Mouse (Mus musculus): ENCODE results near the gene Ttll5.
A peak's percentile ranks its signal among the peaks of the same experiment; 100 is the strongest.

Gene Ttll5

DNA sequence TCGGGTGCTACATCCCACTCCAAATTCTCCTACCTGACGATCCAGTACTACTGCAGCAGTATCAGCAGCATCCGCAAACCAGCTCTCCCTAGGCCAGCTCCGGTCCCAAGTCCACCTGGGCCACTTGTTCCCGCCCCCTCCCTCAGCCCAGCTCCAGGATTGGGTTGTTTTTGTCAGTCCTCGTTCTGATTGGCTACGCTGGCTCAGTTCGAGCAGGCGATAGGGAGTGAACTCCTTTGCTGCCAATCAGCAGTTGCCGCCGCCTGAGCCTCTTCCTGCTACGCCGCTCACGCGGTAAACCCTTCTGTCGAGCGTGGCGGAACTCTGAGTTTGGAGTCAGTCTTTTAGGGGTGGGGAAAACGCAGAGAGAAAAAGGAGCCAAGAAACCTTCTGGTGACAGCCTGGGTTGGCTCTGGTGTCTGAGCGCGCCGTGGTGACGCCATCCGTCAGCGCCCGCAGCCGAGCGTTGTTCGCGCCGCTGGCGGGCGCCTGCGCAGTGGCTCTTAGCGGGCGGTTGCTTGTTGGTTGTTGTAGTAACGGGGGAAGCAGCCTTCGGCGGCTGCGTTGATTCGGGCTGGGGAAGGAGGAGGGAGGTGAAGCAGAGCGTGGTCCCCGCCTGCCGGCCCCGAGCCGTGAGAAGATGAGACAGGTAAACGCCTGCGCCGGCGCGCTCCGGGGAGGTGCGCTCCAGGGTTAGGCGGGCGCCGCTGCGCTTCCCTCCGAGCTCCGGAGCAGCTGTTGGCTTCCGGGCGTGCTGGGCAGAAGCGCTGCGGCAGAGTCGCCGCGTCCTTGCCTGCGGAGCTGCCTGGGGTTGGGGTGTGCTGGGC lies at the start of gene Ttll5, which contains the start of gene Erg28:
Gene Ttll5, plus strand, starts transcription at position 222 of the 827 bp plus-strand sequence.
Gene Erg28, minus strand, starts transcription at position 113 of the 827 bp plus-strand sequence.
- DNase-seq (ENCODE audit: low spot score), result peak; percentile 81

DNA sequence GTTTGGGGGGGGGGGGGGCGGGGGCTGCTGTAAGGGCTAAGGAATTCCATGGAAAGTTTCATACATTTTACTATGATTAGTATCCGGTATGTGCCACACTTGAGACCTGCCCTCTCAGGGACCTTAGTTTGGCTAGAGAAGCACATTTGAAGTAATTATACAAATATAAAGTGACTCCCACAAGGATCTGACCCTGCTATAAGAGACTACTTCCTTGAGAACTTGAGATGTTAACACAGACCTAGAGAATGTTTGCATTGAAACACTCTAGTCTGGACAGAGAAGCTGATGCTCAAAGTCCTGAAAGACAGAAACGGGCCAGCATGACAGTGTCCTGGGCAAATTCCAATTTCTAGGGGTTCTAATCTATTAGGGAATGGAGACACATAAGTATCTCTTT lies 45.5 kb upstream of the Ttll5 start:
- DNase-seq (ENCODE audit: low spot score), result no peak

- DNase-seq (ENCODE audit: low spot score), result no peak
These were observed 44.8 kb upstream of the Ttll5 start for GRCm38 (mm10) chr12:85779707-85780106.

DNA sequence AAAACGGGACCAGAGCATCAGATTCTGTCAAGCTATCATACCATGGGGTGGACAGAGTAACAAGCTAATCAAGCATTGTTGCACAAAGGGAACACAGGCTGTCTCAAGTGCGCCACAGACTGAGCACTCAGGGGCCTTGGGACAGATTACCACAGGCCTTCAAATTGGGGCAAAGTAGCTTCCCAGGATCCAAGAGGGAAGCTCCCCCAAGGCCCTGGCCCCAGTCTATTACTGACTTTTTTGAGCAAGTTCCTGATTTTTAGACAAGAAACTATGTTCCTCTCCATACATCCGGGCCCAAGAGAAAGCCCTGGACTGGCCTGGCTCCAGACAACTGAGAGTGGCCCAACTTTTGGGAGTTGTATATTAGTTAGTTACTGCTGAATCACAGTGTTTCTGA lies 42.9 kb upstream of the Ttll5 start:
- DNase-seq (ENCODE audit: low spot score), result no peak

DNA sequence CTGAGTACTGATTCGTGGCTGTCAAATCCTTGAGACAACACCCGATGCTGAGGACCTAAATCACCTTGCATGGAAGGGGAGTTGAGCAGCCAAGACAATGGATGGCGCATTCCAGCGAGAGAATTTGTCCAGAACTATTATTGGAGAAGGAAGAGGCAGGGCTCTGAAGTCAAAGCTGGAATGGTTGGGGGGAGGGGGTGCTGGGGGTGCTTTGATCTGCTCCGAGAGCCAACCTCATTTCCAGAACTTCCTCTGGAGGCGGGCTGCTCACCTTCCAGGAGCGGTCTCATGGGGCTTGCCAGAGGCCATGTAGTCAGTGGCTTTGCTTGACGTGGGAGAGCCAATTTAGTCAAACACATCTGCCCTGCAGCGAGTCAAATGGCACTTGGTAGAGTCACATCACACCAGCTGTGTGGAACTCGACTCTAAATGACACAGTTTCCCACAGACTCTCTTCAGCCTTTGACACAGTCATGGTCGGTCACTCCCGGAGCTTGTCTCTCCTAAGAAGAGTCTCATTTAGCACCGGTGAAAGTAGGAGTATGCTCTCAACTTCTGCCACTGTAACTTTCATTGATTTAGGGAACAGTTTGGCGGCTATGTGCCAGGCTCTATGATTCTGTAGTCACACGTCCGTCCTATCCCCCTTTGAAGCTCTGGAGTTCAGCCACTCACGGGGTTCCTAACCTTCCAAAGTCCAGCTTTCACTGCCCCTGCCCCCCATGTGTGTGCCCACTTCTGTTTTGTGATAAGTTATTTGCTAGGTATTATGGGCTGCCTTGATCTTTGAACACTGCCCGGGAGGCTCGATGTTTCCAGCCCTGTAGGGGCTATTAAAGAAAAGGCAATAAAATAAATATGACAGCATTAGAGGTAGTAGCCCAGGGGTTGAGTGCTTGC lies 39.3 kb upstream of the Ttll5 start:
- DNase-seq (ENCODE audit: low spot score), result no peak

DNA sequence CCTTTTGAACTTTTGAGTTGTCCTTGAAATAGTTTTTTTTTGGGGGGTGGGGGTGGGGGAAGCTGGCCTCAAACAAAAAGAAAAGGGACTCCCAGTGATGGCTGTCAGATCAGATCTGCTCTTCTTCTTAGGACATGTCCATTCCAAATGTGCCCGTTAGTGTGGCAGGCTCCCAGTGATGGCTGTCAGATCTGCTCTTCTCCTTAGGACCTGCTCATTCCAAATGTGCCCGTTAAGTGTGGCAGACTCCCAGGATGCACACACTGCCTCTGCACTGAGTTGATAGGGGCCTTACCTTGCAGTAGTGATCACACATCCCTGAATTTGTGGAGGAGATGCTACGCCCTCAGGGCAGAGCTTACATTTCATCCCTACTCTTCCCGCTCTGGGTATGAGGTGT lies 32.3 kb upstream of the Ttll5 start:
- no peak for DNase-seq (ENCODE audit: low spot score)

DNA sequence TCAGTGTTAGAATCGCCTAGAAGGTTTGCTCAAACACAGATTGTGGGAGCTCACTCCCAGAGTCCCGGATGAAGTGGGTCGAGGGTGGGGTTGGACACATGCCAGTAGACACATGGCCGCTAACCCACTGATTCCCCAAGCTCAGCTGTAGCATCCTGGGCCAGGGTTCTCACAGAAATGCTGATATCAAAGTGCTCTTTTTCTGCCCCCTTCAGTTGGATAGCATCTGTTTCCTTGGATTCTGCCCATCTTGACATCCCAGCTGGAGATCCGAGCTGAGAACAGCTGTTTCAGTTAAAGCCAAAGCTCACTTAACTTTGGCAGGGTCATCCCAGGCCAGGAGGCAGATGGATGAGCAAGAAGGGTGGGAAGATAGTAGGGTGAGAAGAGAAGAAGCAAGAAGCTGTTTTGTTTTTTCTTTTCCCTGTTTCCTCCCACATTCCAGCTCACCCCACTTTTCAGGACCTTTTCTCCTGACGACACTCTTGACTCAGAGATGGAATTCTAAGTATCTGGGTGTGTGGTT lies 31.6 kb upstream of the Ttll5 start:
- DNase-seq (ENCODE audit: low spot score), result no peak

DNA sequence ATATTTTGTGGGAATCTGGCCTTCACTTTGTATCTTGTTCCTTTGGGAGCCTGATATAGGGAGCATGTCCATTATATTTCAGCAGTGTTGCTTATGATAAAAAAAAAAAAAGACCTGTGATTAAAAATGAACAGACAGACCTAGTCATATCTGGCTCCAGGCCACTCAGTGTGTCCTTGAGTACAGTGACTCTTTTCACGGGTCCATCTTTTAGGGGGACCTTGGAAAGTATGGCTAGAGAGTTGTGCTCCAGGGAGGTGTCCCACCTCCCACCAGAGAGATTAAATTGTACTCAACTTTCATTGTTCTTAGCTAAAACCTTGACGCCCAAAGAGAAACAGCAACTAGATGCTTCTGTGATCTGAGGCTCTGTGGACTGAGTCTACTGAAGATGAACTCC lies 30.4 kb upstream of the Ttll5 start:
- DNase-seq (ENCODE audit: low spot score), result no peak

DNA sequence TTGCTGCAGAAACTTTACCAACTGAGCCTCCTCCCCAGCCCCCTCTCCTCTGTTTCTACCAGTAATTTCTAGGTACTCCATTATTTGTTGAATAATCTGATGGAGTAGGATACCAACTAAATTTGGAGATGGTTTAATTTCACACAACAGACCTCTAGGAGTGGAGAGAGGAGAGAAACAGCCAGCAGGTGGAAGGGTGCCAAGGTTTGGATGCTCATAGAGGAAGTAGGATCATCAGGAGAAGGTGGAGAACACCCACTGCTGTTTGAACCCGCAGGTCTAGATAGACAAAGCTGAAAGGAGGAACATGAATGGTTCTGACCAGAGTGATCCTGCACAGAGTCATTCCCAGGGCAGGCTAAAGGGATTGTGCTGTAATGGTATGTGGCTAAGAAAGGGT lies 28.9 kb upstream of the Ttll5 start:
- no peak for DNase-seq (ENCODE audit: low spot score)

- no peak for DNase-seq (ENCODE audit: low spot score)
These were observed 24.4 kb upstream of the Ttll5 start for GRCm38 (mm10) chr12:85800031-85800430.

DNA sequence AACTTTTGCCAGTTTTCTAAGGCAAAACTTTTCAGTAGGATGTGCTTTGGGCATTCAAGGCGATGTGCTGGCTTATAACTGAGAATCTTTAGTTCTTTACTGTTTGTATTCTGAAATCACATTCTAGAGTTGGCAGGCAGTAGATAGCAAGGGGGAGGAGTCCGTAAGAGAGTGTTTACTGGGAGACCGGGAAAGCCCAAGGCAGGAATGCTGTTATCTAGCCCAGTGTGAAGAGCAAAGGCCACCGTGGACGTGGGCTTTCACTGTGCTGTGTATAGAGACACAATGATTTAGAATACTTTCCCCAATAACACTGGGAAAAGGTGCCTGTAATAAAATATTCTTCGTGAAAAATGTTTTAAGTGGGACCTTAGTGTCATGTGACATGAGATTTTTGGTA lies 14.7 kb upstream of the Ttll5 start:
- no peak for DNase-seq (ENCODE audit: low spot score)

- DNase-seq (ENCODE audit: low spot score), result no peak
These were observed 13.5 kb upstream of the Ttll5 start for GRCm38 (mm10) chr12:85810959-85811358.

GRCm38 (mm10) chr12:85811676-85812075 lies 12.8 kb upstream of the Ttll5 start:
- no peak for DNase-seq (ENCODE audit: low spot score)

DNA sequence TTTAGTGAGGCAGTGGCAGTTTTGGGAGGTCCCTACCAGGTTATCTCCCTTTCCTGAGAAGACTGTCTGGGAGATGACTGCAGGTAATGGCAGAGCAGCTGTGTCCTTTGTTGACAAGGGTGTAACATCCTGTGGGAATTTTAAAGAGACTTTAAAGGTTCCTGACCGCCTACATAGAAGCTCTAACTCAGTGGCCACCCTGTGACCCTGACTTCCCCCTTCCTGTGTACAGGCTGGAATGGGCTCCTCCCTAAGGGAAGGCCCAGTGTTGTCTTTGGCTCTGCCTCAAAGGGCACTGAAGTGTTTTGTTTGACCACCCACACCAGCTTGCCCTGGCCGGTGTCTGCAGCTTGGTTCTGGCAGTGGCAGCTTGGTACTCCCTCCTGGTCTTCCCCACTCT lies 10.9 kb upstream of the Ttll5 start:
- DNase-seq (ENCODE audit: low spot score), result no peak

- DNase-seq (ENCODE audit: low spot score), result no peak
These were observed 2.4 kb upstream of the Ttll5 start for GRCm38 (mm10) chr12:85822051-85822450.

GRCm38 (mm10) chr12:85825361-85825760 lies 902 bp downstream of the Ttll5 start:
- no peak for DNase-seq (ENCODE audit: low spot score)

DNA sequence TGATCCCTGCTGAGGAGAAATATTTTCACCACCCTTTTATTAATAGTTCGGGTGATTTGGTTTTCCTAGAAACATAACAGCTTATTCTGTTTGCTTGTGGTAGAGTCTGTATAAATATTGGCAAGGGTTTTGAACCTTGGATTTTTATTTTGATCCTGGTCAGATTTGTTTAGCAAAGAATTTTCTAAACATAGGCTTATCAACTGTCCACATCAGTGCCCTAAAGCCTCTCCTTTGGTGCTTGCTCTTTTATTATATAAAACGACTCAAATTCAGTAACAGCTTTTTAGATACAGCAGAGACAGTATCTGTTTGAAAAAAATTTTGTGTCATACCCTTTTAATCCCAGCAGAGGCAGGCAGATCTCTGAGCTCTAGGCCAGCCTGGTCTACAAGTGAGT lies 1.4 kb downstream of the Ttll5 start:
- no peak for DNase-seq (ENCODE audit: low spot score)

- DNase-seq (ENCODE audit: low spot score), result no peak
These were observed 4.4 kb downstream of the Ttll5 start for GRCm38 (mm10) chr12:85828856-85829255.

GRCm38 (mm10) chr12:85829866-85830265 lies 5.4 kb downstream of the Ttll5 start:
- no peak for DNase-seq (ENCODE audit: low spot score)

DNA sequence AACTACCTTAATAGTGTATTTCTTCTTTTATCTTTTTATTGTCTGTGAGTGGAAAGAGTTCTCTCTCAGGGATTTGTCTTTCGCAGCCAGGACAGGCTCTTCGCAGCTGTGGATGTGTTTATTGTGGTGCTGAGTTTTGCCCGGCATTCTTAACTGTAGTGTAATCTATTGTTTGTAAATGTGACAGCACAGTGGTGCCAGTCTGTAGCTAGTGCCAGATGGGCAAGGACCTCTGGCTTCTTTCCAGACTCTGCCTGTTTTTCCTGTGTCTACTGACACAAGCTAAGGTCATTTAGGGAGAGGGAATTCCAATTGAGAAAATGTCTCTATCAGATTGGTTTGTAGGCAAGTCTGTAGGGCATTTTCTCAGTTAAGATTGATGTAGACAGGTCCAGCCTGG lies 6.2 kb downstream of the Ttll5 start:
- DNase-seq (ENCODE audit: low spot score), result no peak

- DNase-seq (ENCODE audit: low spot score), result no peak
These were observed 10.1 kb downstream of the Ttll5 start for GRCm38 (mm10) chr12:85834543-85834942.

DNA sequence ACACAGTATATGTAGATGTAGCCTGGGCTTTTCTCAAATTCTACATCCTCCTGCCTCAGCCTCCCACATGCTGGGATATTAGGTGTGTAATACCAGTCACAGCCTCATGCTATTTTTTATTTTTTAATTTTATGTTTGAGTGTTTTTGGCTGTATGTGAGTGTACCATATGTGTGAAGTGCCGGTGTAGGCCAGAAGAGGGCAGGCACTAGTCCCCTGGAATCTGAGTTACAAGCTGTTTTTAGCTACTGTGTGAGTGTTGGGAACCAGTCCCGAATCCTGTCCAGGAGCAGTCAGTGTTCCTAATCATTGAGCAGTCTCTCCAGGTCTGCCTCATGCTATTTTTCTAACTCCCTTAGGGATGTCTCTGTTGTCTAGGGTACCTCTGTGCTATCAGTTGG lies 13.3 kb downstream of the Ttll5 start:
- DNase-seq (ENCODE audit: low spot score), result no peak
